Mouse (Mus musculus) spleen, adult 2 months (tissue): ENCODE measurements at regions not wholly inside any gene's neighbourhood (a gene's known extent, or its start where the extent isn't known, plus 50 kb on each side); places are given as distances from the start of the nearest gene placed in this dataset.

Experiments
- DNase-seq, 2 experiments: peaks; one replicate each; pipeline versions ENCODE4 v3.0.0 to v3.0.0-alpha.2; 2012 to 2021; ENCODE audit warnings: low spot score in 2 of 2, low read depth in 1 of 2
- H3K27ac ChIP-seq: fragments of 200-500 bp; 2 replicates; pipeline ENCODE4 v1.5.1; 2012; ENCODE audit warnings: low read length, inconsistent platforms; ENCODE audit not compliant: insufficient read depth
- H3K27me3 ChIP-seq: fragments of 200-500 bp; 2 replicates; pipeline ENCODE4 v1.6.1; 2012; ENCODE audit warnings: mild to moderate bottlenecking, moderate library complexity, low read length, inconsistent platforms; ENCODE audit not compliant: control insufficient read depth, insufficient read depth
- H3K36me3 ChIP-seq: fragments of 200-500 bp; 2 replicates; pipeline ENCODE4 v1.6.1; 2012; ENCODE audit warnings: mild to moderate bottlenecking, low read length, inconsistent platforms; ENCODE audit not compliant: control insufficient read depth, insufficient read depth
- H3K4me1 ChIP-seq: fragments of 200-500 bp; 2 replicates; pipeline ENCODE4 v1.6.1; 2011; ENCODE audit warnings: inconsistent platforms; ENCODE audit not compliant: control insufficient read depth, insufficient read depth, insufficient read length
- H3K4me3 ChIP-seq: fragments of 200-500 bp; 2 replicates; pipeline ENCODE4 v1.5.1; 2011; ENCODE audit warnings: mild to moderate bottlenecking, inconsistent platforms; ENCODE audit not compliant: insufficient read depth, insufficient read length; ENCODE audit errors: extremely low read depth
- CTCF ChIP-seq: fragments of 200-500 bp; IDR thresholded peaks from 2 replicates; pipeline ENCODE4 v1.5.1; 2011; ENCODE audit warnings: mild to moderate bottlenecking, inconsistent platforms; ENCODE audit not compliant: insufficient read depth, insufficient read length, insufficient replicate concordance; ENCODE audit errors: extremely low read depth
- POLR2A ChIP-seq: fragments of 200-500 bp; IDR thresholded peaks from 2 replicates; pipeline ENCODE4 v1.6.1; 2011; ENCODE audit warnings: low read depth, low read length, inconsistent platforms
- WGBS: fragments of 180-500 bp; shearing (Covaris S2); methylation state at CpG from one replicate; pipeline ENCODE4 v1.1.7; 2018; 5-methylcytosine and 5-hydroxymethylcytosine counted together

DNA sequence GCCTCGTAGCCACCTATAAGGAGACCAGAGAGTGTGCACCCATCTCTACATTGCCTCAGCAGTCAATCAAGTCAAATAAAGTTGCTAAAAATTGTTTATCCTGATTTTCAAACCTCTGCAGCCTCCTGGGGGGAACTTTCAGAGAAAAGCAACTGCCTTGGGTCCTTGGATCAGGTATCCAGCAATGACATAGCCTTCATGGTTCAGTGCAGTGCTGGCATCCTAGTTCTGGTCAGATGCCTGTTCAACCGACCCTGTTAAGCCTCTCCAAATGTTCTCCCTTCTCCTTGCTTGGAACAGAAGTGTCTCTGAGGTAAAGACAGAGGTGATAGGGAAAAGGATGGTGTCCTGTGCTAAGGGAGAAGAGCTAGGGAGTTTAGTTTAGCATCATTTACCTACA lies 64.7 kb upstream of the Ppm1h start:
- Histone ChIP-seq H3K27me3 (no peaks in the 10 kb centered on the region), H3K27ac (no peak overlapping the region), H3K4me3 (no peak overlapping the region), H3K36me3 (no peaks in the 10 kb centered on the region), H3K4me1 (no peaks in the 10 kb centered on the region)
- no peak for DNase-seq
- TF ChIP-seq CTCF = no peak
- no peak for TF ChIP-seq POLR2A
- 73% methylated on average over 2 of the region's 2 CpGs for WGBS

- TF ChIP-seq POLR2A (no peak), CTCF (no peak)
- Histone ChIP-seq H3K27ac (no peak overlapping the region), H3K4me1 (no peaks in the 10 kb centered on the region), H3K36me3 (no peaks in the 10 kb centered on the region), H3K27me3 (no peaks in the 10 kb centered on the region), H3K4me3 (no peak overlapping the region)
- no peak for DNase-seq
- 54% methylated on average over 3 of the region's 3 CpGs for WGBS
Observed at GRCm38 (mm10) chr10:122614720-122615119, 63.8 kb upstream of the Ppm1h start.

DNA sequence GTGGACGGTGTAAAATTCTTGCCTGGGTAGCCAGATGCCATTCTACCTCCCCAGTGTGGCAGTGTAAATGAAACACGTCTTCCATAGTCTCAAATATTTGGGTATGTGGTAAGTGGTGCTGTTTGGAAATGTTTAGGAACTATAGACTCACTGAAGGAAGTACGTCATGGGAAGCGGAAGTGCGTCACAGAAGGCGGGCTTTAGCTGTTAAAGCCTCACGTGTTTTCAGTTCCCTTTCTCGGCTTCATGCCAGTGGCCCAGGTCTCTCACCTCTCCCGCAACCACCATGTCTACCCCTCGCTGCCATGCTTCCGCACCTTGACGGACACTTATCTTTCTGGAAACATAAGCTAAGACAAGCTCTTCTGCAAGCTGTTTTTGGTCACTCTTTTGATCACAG lies 62.9 kb upstream of the Ppm1h start:
- TF ChIP-seq CTCF (no peak), POLR2A (no peak)
- no peak for DNase-seq
- Histone ChIP-seq H3K27ac (no peak overlapping the region), H3K27me3 (no peaks in the 10 kb centered on the region), H3K4me3 (no peak overlapping the region), H3K4me1 (no peaks in the 10 kb centered on the region), H3K36me3 (no peaks in the 10 kb centered on the region)
- WGBS = 87% methylated on average over 12 of the region's 12 CpGs

GRCm38 (mm10) chr10:122616385-122616784 lies 62.2 kb upstream of the Ppm1h start:
- WGBS = 92% methylated on average over 6 of the region's 6 CpGs
- Histone ChIP-seq H3K27ac (no peak overlapping the region), H3K27me3 (no peaks in the 10 kb centered on the region), H3K36me3 (no peaks in the 10 kb centered on the region), H3K4me1 (no peaks in the 10 kb centered on the region), H3K4me3 (no peak overlapping the region)
- TF ChIP-seq CTCF (no peak), POLR2A (no peak)
- no peak for DNase-seq

GRCm38 (mm10) chr10:122618854-122619253 lies 59.7 kb upstream of the Ppm1h start:
- Histone ChIP-seq H3K36me3 (no peaks in the 10 kb centered on the region), H3K4me3 (no peak overlapping the region), H3K27ac (no peak overlapping the region), H3K27me3 (no peaks in the 10 kb centered on the region), H3K4me1 (no peaks in the 10 kb centered on the region)
- WGBS = 76% methylated on average over 3 of the region's 3 CpGs
- no peak for DNase-seq
- TF ChIP-seq CTCF (no peak), POLR2A (no peak)

DNA sequence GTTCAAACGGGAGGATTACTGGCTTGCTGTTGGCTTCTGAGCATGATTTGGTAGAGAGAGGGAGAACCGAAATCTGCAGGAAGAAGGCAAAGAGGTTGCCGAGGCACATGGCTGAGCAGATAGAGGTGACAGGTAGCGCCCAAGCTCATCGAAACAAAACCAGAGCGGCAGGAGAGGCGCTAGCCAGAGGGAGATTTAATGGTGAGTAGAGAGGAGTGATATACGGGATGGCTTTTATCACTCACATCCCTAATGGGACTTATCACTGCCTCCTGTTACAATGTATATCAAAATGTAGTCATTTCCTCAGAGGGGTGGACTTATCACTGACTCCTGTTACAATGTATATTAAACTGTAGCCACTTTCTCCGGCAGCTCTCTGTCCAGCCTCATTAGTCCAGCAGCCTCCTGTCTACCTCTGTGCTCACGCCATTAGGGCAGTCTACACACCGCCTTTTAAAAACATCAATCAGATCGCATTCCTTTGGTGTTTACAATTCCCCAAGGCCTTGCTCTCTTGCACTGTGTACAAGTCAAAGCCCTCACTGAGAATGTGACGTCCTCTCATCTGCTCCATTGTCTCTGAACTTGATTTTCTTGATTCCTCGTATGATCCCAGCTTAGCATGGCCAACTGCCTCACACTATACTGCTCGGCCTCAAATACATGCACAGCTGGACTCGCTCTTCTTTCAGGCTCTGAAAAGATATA lies 59.0 kb upstream of the Ppm1h start:
- TF ChIP-seq POLR2A (no peak), CTCF (no peak)
- H3K27ac ChIP-seq = no peak overlapping the region
- no peaks in the 10 kb centered on the region for H3K27me3 ChIP-seq
- 91% methylated on average over 16 of the region's 16 CpGs for WGBS
- no peak overlapping the region for H3K4me3 ChIP-seq
- H3K36me3 ChIP-seq = no peaks in the 10 kb centered on the region
- DNase-seq = no peak
- no peaks in the 10 kb centered on the region for H3K4me1 ChIP-seq
